Mouse (Mus musculus) neural tube, embryonic 13.5 days (tissue): ENCODE results near the gene Gm15114. TPM values are rescaled to one million over a fixed set of nuclear protein-coding genes. Genes with fewer than 3 reads are reported as not detected.
"Not testable (repeated sequence)": the region's sequence is repeated elsewhere in the genome, so short reads cannot be mapped to it uniquely, and the experiment has no call there.

Experiments
- ATAC-seq: fragments of 200-750 bp; cut with Nextera tagmentation; 2 replicates; pipeline ENCODE4 v1.8.0; 2017; ENCODE audit warnings: low read depth, mild to moderate bottlenecking, moderate TSS enrichment, moderate library complexity
- H3K27ac ChIP-seq: fragments of 300-500 bp; sonication (generic); replicated peaks from 2 replicates; pipeline ENCODE4 v1.5.1; 2015; ENCODE audit warnings: moderate library complexity, mild to moderate bottlenecking, inconsistent platforms
- H3K27me3 ChIP-seq: fragments of 300-500 bp; sonication (generic); 2 replicates; pipeline ENCODE4 v1.6.1; 2015; ENCODE audit warnings: mild to moderate bottlenecking, inconsistent platforms
- H3K36me3 ChIP-seq: fragments of 300-500 bp; sonication (generic); 2 replicates; pipeline ENCODE4 v1.6.1; 2015; ENCODE audit warnings: mild to moderate bottlenecking, inconsistent platforms
- H3K4me1 ChIP-seq: fragments of 300-500 bp; sonication (generic); replicated peaks from 2 replicates; pipeline ENCODE4 v1.6.1; 2015; ENCODE audit warnings: inconsistent platforms
- H3K4me2 ChIP-seq: fragments of 300-500 bp; sonication (generic); 2 replicates; pipeline ENCODE4 v1.6.1; 2015; ENCODE audit warnings: inconsistent platforms, mild to moderate bottlenecking, moderate library complexity
- H3K4me3 ChIP-seq: fragments of 300-500 bp; sonication (generic); 2 replicates; pipeline ENCODE4 v1.5.1; 2015; ENCODE audit warnings: mild to moderate bottlenecking, inconsistent platforms
- H3K9ac ChIP-seq: fragments of 300-500 bp; sonication (generic); 2 replicates; pipeline ENCODE4 v1.6.1; 2015; ENCODE audit warnings: moderate library complexity, mild to moderate bottlenecking, inconsistent platforms
- H3K9me3 ChIP-seq: fragments of 300-500 bp; sonication (generic); 2 replicates; pipeline ENCODE4 v1.6.1; 2016; ENCODE audit warnings: inconsistent platforms
- WGBS: fragments of 180-500 bp; shearing (Covaris S2); methylation state at CpG from one replicate; pipeline ENCODE4 v1.1.7; 2015; 5-methylcytosine and 5-hydroxymethylcytosine counted together
- polyA plus RNA-seq: library from polyadenylated mRNA; unstranded; fragments of >200 nt; fragmentation: Nextera tagmentation; extraction: Ambion mirVana; gene quantifications from 2 replicates; pipeline ENCODE4 v1.2.1, GENCODE M21; 2015

Gene Gm15114
- polyA plus RNA-seq, result not detected in 2 replicates

GRCm38 (mm10) chrX:148488649-148489048 is at the start of gene Gm15114:
Gene Gm15114 (plus strand): TSS chrX:148488949.
- not testable (repeated sequence) for ATAC-seq, H3K36me3 ChIP-seq, H3K27me3 ChIP-seq, H3K9me3 ChIP-seq, H3K4me1 ChIP-seq, H3K9ac ChIP-seq, H3K27ac ChIP-seq, H3K4me2 ChIP-seq, H3K4me3 ChIP-seq
- no CpG with 5 or more reads among the region's 1 CpGs for WGBS

Other genes starting within 250 kb of the Gm15114 start
- not detected in 2 replicates for gene Gm8334, start 126.2 kb downstream of the Gm15114 start, polyA plus RNA-seq
- gene Gm15127, start 174.6 kb downstream of the Gm15114 start, polyA plus RNA-seq, result not detected in 2 replicates